Mouse (Mus musculus) left cerebral cortex, adult 9 months (tissue): Measurements from ENCODE around the gene Pold4.
"Not testable (repeated sequence)": the region's sequence is repeated elsewhere in the genome, so short reads cannot be mapped to it uniquely, and the experiment has no call there.

ENCODE experiments used
- DNase-seq, 2 experiments: peaks; one replicate each; pipeline ENCODE4 v3.0.0; 2022; ENCODE audit warnings: low spot score in 2 of 2

Pold4 gene

GRCm38 (mm10) chr19:4227894-4228678 is 3.6 kb upstream of the Pold4 start:
- DNase-seq, result peak in 1 of 2 experiments; percentile 79

GRCm38 (mm10) chr19:4228891-4229290 is 2.8 kb upstream of the Pold4 start:
- no peak for DNase-seq

DNA sequence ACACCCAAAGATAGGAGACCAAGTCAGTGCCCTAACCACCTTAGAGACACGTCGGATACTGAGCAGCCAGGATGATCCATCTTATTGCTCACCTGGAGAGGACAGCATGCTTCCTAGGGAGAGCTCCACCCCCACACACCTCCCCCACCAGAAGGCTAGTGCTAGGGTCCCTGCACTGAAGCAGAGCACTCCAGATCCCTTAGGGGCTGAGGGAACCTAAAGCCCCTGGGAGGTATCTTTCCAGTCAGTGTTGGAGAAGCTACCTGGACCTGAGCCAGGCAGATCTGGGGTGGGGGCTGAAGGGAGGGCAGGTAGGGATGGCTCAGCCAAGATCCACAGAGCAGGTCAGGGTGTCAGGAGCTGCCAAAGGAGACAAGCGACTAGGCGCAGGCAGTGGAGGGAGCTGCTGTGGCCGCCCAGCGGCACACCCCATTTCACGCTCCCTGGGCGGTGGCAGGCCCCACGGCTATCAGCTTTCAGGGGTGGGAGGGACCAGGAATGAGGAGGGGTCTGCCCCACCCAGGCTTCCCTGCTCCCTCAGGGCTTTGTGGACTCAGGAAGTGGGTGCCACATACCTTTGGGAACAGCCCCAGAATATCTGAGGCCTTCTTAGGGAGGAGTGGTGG is 2.1 kb upstream of the Pold4 start:
- no peak for DNase-seq

GRCm38 (mm10) chr19:4230415-4230814 is 1.3 kb upstream of the Pold4 start:
- DNase-seq, result no peak

DNA sequence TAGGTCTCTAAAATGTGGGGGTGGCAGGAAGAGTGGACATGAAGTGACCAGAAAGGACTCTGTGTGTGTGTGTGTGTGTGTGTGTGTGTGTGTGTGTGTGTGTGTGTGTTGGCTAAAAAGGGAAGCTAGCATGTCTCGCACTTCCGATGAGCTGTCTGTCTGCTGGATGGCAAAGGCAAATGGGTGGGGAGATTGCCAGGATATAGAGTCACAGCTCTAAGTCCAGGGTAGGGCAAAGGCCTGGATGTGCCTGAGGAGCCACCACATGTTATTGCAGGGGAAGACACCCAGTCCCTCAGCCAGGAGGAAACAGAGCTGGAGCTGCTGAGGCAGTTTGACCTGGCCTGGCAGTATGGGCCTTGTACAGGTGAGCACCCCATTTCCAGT is 480 bp downstream of the Pold4 start:
- DNase-seq, result no peak

DNA sequence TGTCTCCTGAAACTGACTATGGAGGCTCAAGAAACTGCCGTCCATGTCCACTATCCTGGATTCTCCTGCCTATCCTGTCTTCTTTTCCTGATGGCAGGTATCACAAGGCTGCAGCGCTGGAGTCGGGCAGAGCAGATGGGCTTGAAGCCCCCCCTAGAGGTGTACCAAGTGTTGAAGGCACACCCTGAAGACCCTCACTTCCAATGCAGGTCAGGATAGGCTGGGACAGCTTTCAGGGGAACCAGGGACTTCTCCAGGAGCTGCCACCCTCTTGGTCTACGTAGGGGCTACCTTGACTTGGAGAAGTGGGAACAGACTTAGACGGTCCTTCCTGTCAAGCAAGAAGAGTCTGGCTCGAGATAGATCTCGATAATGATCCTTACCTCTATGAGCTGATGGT is 952 bp downstream of the Pold4 start:
- DNase-seq, result no peak

GRCm38 (mm10) chr19:4234548-4234947 is 2.8 kb downstream of the Pold4 start:
- DNase-seq, result no peak

DNA sequence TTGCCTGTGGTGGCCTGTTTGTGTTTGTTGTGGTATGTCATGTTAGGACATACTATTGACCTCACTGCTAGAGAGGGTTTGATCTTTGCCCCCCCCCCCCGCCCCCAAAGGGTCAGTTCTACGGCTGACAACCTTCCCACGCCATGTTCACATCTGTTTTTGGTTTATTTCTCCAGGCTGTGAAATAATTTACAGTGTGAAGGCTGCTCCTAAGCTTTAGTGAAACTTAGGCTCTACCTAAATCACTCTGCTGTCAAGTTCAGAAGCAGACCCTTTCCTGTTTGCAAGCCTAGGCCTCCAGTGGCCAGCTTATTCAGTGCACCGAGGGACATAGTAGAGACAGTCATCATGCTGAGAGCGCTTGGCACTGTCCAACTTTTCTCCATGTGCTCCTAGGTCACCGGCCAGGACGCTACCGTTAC is 8.6 kb downstream of the Pold4 start:
- no peak for DNase-seq

- DNase-seq, result no peak
Observed at GRCm38 (mm10) chr19:4242416-4242815, 10.7 kb downstream of the Pold4 start.

DNA sequence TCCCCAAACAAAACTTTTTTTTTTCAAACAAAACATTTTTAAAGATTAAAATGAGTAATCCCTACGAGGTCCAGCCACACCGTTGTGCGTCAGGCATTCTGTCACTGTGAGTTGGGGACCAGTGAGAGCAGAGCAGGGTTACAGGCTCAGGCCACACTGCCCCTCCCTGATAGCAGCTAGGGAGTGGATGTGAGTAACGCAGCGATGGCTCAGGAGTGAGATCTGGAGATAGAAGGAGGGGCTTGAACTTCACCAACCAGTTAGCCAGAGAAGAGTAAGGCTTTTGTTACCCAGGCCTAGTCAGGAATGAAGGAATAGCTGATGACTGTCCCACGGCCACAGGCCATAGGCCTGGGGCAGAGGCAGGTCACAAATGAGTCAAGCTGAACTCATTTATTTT is 13.1 kb downstream of the Pold4 start:
- DNase-seq, result no peak

DNA sequence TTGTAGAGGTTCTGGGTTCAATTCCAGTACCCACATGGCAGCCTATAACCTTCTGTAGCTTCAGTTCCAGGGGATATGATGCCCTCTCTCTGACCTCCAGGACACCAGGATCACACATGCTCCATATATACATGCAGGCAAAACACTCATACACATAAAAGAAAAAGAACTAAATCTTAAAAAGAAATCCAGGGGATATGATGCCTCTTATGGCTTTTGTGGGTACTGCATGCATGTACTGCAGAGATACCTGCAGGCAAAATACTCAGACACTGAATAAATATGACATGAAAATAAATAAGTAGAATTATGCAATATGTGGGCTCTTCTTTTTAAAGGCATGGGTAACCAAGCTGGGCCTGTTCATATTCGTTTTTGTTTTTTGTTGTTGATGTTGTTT is 15.3 kb downstream of the Pold4 start:
- DNase-seq, result no peak

DNA sequence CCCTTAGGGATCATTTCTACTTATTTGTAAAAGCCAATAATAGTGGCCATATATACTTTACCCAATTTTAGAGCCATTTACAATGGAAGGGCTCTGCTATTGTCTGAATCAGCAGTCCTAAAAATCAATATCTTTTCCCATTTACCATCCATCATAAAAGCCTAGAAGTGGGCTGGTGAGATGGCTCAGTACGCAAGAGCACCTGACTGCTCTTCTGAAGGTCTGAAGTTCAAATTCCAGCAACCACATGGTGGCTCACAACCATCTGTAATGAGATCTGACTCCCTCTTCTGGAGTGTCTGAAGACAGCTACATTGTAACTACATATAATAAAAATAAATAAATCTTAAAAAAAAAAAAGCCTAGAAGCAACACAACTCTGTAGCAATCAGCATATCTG is 17.0 kb downstream of the Pold4 start:
- not testable (repeated sequence) for DNase-seq

- DNase-seq, result no peak
Observed at GRCm38 (mm10) chr19:4254230-4254629, 22.5 kb downstream of the Pold4 start.

DNA sequence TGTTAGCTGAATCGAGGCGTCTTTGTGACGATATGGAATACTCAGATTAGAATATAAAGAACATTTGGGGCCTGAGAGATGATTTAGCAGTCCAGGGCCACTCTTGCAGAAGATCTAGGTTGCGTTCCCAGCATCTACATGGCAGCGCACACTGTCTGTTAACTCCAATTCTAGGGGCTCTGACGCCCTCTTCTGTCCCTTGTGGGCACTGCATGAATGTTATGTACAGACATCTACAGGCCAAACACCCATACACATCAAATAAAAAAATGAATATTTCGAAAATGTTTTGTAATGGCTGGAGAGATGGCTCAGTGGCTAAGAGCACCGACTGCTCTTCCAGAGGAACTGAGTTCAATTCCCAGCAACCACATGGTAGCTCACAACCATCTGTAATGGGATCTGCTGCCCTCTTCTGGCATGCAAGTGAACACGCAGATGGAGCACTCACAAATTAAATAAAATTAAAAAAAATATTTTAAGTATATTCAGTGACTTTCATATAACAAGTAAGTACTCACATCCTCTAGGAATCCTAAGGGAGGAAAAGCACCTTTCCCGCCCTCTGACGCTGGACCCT is 24.0 kb downstream of the Pold4 start:
- no peak for DNase-seq

GRCm38 (mm10) chr19:4257216-4257896 is 25.7 kb downstream of the Pold4 start:
- peak; percentile 84 to 96 for DNase-seq

- no peak for DNase-seq
Observed at GRCm38 (mm10) chr19:4257897-4258252, 26.2 kb downstream of the Pold4 start.

- DNase-seq, result no peak
Observed at GRCm38 (mm10) chr19:4261038-4261698, 29.5 kb downstream of the Pold4 start.

DNA sequence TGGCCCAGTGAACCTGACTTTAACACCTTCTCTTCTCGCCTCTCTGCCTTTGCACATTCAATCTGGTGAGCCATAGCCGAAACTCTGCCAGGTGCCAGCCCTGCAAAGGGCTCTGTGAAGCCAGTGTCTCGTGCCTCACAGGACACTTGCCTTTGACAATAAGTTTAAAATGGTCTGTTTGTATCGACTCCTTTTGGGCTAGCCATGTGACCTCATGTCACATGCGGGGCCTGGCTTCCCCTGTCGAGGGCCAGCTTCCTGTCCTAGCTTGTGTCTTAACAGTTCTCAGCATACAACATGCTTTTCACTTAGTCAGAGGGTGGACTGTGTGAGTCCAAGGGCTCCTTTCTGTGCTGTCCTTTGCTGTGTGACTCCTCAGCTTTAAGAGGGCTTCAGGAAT is 31.1 kb downstream of the Pold4 start:
- DNase-seq, result no peak

DNA sequence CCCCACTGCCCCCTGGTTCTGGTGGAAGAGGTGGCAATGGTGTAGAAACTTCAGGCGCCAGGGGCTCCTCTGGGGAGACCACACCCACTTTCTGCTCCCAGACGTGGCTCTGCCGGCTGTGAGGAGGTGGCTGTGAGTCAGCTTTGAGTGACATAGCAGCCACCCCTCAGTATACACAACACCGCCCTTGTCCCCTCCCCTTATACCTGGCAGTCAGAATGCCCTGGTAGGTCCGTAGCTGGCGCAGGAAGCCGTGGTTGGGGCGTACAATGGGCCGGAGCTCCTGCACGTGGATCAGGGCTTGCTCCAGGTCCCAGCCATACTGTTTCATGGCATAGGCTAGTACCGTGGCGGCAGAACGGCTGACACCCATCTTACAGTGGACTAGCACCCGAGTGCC is 32.0 kb downstream of the Pold4 start:
- no peak for DNase-seq

GRCm38 (mm10) chr19:4264171-4264780 is 32.6 kb downstream of the Pold4 start:
- DNase-seq, result no peak

- no peak for DNase-seq
Observed at GRCm38 (mm10) chr19:4265956-4266355, 34.3 kb downstream of the Pold4 start.
